Mouse (Mus musculus): ENCODE results near the gene Clpb. TPM values are rescaled to one million over a fixed set of nuclear protein-coding genes. Genes with fewer than 3 reads are reported as not detected.

Gene Clpb
- polyA plus RNA-seq, 1 experiment from 2014 or later, result 31.9 TPM

DNA sequence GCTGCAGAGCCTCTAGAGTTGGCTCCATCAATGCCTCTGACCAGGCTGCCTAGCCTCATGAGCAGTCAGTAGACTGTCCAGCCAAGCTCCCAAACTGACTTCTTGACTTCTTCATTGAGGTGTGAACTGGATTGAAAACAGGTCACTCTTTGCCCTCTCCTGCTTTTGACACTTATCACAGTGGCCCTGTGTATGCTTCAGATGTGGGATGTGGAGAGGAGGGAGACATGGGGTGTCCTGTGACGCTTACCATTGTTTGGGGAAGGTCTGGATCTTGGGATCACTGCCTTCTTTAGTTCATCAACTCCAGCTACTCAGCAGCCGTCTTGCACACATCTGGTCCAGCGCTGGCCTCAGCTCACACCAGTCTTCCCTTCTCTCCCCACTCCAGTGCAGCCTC lies 36.9 kb downstream of the Clpb start:
- Histone ChIP-seq H3K36me3 (no peaks in the 10 kb centered on the region), H3K27me3 (no peaks in the 10 kb centered on the region), H3K4me3 (replicated peaks) (no peak overlapping the region), H3K27ac (no peak overlapping the region), H3K4me1 (replicated peaks) (peaks cover 11% of the 10 kb centered on the region), H3K9ac (replicated peaks) (no peak overlapping the region), H3K9me3 (no peaks in the 10 kb centered on the region), H3K4me2 (replicated peaks) (no peak overlapping the region)
- WGBS, result 56% methylated on average over 3 of the region's 3 CpGs
- ATAC-seq, result no peak

- Histone ChIP-seq H3K4me1 (replicated peaks) (peaks cover 5% of the 10 kb centered on the region), H3K4me2 (replicated peaks) (no peak overlapping the region), H3K4me3 (replicated peaks) (no peak overlapping the region), H3K9ac (replicated peaks) (no peak overlapping the region), H3K27ac (no peak overlapping the region), H3K36me3 (peaks cover 9% of the 10 kb centered on the region; the same call in 1 of the 2 replicates), H3K27me3 (no peaks in the 10 kb centered on the region), H3K9me3 (no peaks in the 10 kb centered on the region)
- no peak for ATAC-seq
- WGBS, result 73% methylated on average over 5 of the region's 5 CpGs
Measured at GRCm38 (mm10) chr7:101702706-101703105, 39.3 kb downstream of the Clpb start.

GRCm38 (mm10) chr7:101709586-101709985 lies 46.2 kb downstream of the Clpb start:
- Histone ChIP-seq H3K36me3 (peaks cover 11% of the 10 kb centered on the region; the same call in 1 of the 2 replicates), H3K4me3 (replicated peaks) (no peak overlapping the region), H3K4me2 (replicated peaks) (no peak overlapping the region), H3K27ac (no peak overlapping the region), H3K4me1 (replicated peaks) (no peaks in the 10 kb centered on the region), H3K27me3 (no peaks in the 10 kb centered on the region), H3K9me3 (no peaks in the 10 kb centered on the region), H3K9ac (replicated peaks) (no peak overlapping the region)
- WGBS, result 96% methylated on average over 3 of the region's 3 CpGs
- no peak for ATAC-seq

DNA sequence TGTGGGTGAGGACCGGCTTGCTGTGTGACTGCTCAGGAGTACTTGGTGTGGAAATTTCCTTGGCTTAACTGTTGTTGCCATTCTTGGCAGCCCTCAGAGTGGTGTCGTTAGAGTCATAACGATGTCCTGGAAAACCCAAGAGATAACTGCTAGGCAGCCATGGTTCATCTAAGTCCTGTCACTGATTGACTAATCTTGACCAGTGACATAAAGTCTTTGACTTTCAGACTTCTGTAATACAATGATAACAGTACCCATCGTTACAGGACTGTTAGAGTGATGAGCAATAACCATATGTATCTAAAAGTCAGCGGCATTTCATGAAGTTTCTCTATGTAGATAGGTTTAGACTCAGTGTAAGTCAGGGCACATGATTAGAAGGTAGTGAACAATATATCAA lies 46.8 kb downstream of the Clpb start:
- WGBS, result 92% methylated on average over 5 of the region's 5 CpGs
- Histone ChIP-seq H3K36me3 (peaks cover 11% of the 10 kb centered on the region; the same call in 1 of the 2 replicates), H3K9me3 (no peaks in the 10 kb centered on the region), H3K4me1 (replicated peaks) (no peaks in the 10 kb centered on the region), H3K27ac (no peak overlapping the region), H3K27me3 (no peaks in the 10 kb centered on the region), H3K9ac (replicated peaks) (no peak overlapping the region), H3K4me3 (replicated peaks) (no peak overlapping the region), H3K4me2 (replicated peaks) (no peak overlapping the region)
- ATAC-seq, result no peak

DNA sequence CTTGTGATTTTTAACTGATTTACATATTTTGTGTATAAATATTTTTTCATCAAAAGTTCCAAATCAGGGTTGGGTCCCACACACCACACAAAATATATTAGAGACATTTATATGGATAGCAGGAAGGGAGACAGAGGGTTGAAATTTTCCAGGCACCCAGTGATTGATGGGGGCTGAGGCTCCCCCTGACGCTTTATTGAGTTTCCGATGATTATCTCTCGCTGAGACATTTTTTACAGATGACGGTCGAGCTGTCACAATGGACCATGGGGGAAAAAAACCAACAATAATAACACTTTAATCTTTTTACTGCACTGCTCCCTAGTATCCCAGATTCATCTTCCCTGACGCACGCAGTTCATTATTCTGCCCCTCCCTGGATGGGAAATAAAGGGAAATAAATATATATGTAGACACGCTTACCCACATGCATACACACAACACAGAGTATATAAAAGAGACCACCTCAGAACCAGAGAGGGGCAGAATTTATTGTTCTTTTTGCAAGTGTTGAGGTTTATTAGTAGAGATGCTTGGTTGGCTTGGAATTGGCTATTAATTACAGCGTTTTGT lies 50.5 kb downstream of the Clpb start:
- Histone ChIP-seq H3K4me2 (replicated peaks) (no peak overlapping the region), H3K4me1 (replicated peaks) (no peaks in the 10 kb centered on the region), H3K4me3 (replicated peaks) (no peak overlapping the region), H3K36me3 (no peaks in the 10 kb centered on the region), H3K9ac (replicated peaks) (no peak overlapping the region), H3K27ac (no peak overlapping the region), H3K27me3 (no peaks in the 10 kb centered on the region), H3K9me3 (no peaks in the 10 kb centered on the region)
- WGBS, result 84% methylated on average over 9 of the region's 9 CpGs
- no peak for ATAC-seq

DNA sequence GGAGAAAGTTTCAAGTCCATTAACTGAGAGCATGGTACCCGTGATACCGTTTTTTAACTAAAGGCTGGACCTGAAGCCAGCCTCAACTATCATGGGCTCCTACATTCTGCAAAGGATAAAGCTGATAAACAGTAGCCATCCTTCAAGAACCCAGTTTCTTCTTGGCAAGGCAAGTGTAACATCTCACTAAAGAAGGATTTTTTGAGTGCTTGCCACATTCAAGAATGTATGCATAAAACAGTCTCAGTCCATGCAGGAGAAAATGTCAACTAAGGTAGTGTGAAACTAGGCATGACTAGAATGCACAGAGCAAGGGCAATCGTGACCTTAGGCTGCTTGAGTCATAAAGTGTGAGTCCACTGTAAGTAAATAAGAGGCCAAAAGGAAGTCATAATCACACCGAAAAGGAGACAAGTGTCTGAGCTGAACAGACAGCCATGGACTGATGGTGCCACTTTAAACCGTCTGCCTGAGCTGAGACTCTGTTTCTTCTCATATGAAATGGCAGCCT lies 51.7 kb downstream of the Clpb start:
- H3K9me3 ChIP-seq, result no peaks in the 10 kb centered on the region
- no peaks in the 10 kb centered on the region for H3K27me3 ChIP-seq
- no peak overlapping the region for H3K4me3 ChIP-seq (replicated peaks)
- no peak for ATAC-seq
- no peaks in the 10 kb centered on the region for H3K36me3 ChIP-seq
- no peak overlapping the region for H3K9ac ChIP-seq (replicated peaks)
- H3K27ac ChIP-seq, result no peak overlapping the region
- no peaks in the 10 kb centered on the region for H3K4me1 ChIP-seq (replicated peaks)
- WGBS, result 88% methylated on average over 5 of the region's 5 CpGs
- no peak overlapping the region for H3K4me2 ChIP-seq (replicated peaks)

- H3K4me3 ChIP-seq (replicated peaks), result no peak overlapping the region
- ATAC-seq, result no peak
Measured at GRCm38 (mm10) chr7:101720356-101720755, 56.9 kb downstream of the Clpb start.

DNA sequence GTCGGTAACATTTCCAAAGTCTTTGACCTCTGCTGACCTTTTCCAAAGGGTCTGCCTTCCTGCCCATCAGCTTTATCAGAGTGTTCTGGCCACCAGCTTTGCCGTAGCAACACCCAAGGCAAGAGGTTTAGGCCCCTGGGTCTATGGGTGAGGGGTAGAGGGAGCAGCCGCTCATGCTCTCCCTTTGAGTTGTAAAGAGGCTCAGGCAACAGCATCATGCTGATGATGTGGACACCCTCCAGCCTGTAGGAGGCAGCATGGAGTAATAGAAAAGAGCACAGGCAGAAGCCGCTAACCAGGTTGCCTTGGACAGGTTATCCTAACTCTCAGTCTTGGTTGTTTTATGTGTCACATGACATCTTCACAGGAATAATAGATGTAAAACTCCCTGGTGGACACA lies 61.6 kb downstream of the Clpb start:
- Histone ChIP-seq H3K27ac (no peak overlapping the region), H3K9ac (replicated peaks) (no peak overlapping the region), H3K4me1 (replicated peaks) (peaks cover 4% of the 10 kb centered on the region; the same call in 1 of the 2 replicates), H3K36me3 (peaks cover 6% of the 10 kb centered on the region; the same call in 1 of the 2 replicates), H3K4me3 (replicated peaks) (no peak overlapping the region), H3K4me2 (replicated peaks) (no peak overlapping the region), H3K27me3 (no peaks in the 10 kb centered on the region), H3K9me3 (no peaks in the 10 kb centered on the region)
- 22% methylated on average over 4 of the region's 4 CpGs for WGBS
- ATAC-seq, result no peak

More at GRCm38 (mm10) chr7:101720356-101720755, 56.9 kb downstream of the Clpb start:
- Histone ChIP-seq H3K36me3 (peaks cover 6% of the 10 kb centered on the region; the same call in 1 of the 2 replicates), H3K9ac (replicated peaks) (no peak overlapping the region), H3K27me3 (no peaks in the 10 kb centered on the region), H3K4me1 (replicated peaks) (no peaks in the 10 kb centered on the region), H3K9me3 (no peaks in the 10 kb centered on the region), H3K27ac (no peak overlapping the region), H3K4me2 (replicated peaks) (no peak overlapping the region)
- WGBS, result 95% methylated on average over 3 of the region's 3 CpGs

GRCm38 (mm10) chr7:101726980-101727379 lies 63.5 kb downstream of the Clpb start:
- Histone ChIP-seq H3K27me3 (no peaks in the 10 kb centered on the region), H3K4me3 (replicated peaks) (no peak overlapping the region), H3K9ac (replicated peaks) (no peak overlapping the region), H3K9me3 (no peaks in the 10 kb centered on the region), H3K4me1 (replicated peaks) (peaks cover 4% of the 10 kb centered on the region), H3K36me3 (peaks cover 6% of the 10 kb centered on the region; the same call in 1 of the 2 replicates), H3K4me2 (replicated peaks) (no peak overlapping the region), H3K27ac (no peak overlapping the region)
- ATAC-seq, result no peak
- 26% methylated on average over 2 of the region's 2 CpGs for WGBS

DNA sequence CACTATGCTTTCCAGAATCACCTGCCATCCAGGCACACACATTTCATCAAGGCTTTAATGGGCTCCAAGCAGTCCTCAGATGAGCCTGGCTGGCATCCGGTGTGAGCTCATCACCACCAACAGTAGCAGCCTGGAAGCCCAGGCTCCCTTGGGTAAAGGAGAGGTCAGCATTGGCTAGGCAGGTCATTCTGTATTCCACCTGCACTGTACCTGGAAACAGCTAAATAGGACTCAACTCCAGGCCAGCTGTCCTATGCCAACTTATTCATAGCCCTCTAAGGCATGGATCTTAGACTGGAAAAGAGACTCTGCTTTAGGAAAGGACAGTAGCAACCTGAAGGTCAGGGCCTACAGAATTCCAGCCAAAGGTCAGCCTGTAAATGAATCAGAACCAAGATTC lies 68.7 kb downstream of the Clpb start:
- H3K27me3 ChIP-seq, result no peaks in the 10 kb centered on the region

GRCm38 (mm10) chr7:101733042-101733441 lies 69.6 kb downstream of the Clpb start:
- ATAC-seq, result no peak
- Histone ChIP-seq H3K4me2 (replicated peaks) (no peak overlapping the region), H3K9me3 (no peaks in the 10 kb centered on the region), H3K27ac (no peak overlapping the region), H3K4me3 (replicated peaks) (no peak overlapping the region), H3K4me1 (replicated peaks) (peaks cover 16% of the 10 kb centered on the region), H3K27me3 (no peaks in the 10 kb centered on the region), H3K9ac (replicated peaks) (no peak overlapping the region), H3K36me3 (no peaks in the 10 kb centered on the region)
- 52% methylated on average over 2 of the region's 2 CpGs for WGBS

More for the DNA sequence above, 68.7 kb downstream of the Clpb start:
- WGBS, result 89% methylated on average over 1 of the region's 1 CpGs
- ATAC-seq, result no peak
- no peak overlapping the region for H3K27ac ChIP-seq
- H3K4me3 ChIP-seq (replicated peaks), result no peak overlapping the region
- no peak overlapping the region for H3K4me2 ChIP-seq (replicated peaks)
- H3K9me3 ChIP-seq, result no peaks in the 10 kb centered on the region
- H3K36me3 ChIP-seq, result no peaks in the 10 kb centered on the region
- H3K9ac ChIP-seq (replicated peaks), result no peak overlapping the region
- H3K4me1 ChIP-seq (replicated peaks), result peaks cover 16% of the 10 kb centered on the region

DNA sequence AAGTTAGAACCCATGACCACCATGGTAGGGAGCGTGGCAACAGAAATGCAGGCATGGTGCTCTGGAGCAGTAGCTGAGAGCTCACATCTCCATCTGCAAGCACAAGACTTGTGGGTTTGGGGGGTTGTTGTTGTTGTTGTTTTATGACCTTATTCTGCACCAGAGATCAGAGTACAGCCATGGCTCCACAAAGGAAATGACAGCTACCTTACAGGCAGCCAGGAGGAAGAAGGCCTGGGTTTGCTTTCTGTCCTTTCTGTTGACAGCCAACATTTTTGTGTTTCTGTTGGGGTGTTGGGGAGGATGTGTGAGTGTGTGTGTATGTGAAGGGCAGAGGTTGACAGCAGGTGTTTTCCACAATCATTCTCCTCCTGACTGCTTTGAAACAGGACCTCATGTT lies 71.9 kb downstream of the Clpb start:
- Histone ChIP-seq H3K9me3 (no peaks in the 10 kb centered on the region), H3K36me3 (no peaks in the 10 kb centered on the region), H3K27ac (no peak overlapping the region), H3K4me3 (replicated peaks) (no peak overlapping the region), H3K27me3 (no peaks in the 10 kb centered on the region), H3K4me2 (replicated peaks) (no peak overlapping the region), H3K4me1 (replicated peaks) (peaks cover 24% of the 10 kb centered on the region), H3K9ac (replicated peaks) (no peak overlapping the region)
- ATAC-seq, result no peak
- 100% methylated on average over 1 of the region's 1 CpGs for WGBS

DNA sequence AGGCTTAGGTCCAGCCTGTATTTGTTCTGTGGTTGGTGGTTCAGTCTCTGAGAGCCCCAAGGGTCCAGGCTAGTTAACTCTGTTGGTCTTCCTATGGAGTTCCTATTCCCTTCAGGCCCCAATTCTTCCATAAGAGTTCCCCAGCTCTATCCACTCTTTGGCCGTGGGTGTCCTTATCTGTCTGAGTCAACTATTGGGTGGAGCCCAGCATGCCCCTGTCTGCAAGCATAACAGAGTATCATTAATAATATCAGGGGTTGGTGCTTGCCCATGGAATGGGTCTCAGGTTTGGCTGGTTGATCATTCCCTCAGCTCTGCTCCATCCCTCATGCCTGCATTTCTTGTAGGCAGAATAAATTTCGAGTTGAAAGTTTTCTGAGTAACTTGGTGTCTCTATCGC lies 74.3 kb downstream of the Clpb start:
- no peak overlapping the region for H3K4me2 ChIP-seq (replicated peaks)
- no peaks in the 10 kb centered on the region for H3K9me3 ChIP-seq
- H3K27ac ChIP-seq, result no peak overlapping the region
- H3K4me1 ChIP-seq (replicated peaks), result peaks cover 19% of the 10 kb centered on the region
- 84% methylated on average over 3 of the region's 3 CpGs for WGBS
- H3K9ac ChIP-seq (replicated peaks), result no peak overlapping the region
- ATAC-seq, result no peak
- no peaks in the 10 kb centered on the region for H3K36me3 ChIP-seq
- H3K27me3 ChIP-seq, result no peaks in the 10 kb centered on the region
- H3K4me3 ChIP-seq (replicated peaks), result no peak overlapping the region
